Mouse (Mus musculus) megakaryocyte, embryonic 14.5 days (primary cell): ENCODE measurements around the gene Etfb.

ENCODE experiments used
- FLI1 ChIP-seq: IDR thresholded peaks from 2 replicates; pipeline ENCODE4 v1.6.1; 2012; ENCODE audit warnings: low read length, inconsistent platforms, mixed read lengths
- GATA1 ChIP-seq: IDR thresholded peaks from 3 replicates; pipeline ENCODE4 v1.6.1; 2012; ENCODE audit warnings: mixed read lengths, low read length, inconsistent platforms, borderline replicate concordance

GRCm38 (mm10) chr7:43443917-43444293 lies at the start of gene Etfb, which contains the start of gene Gm45233:
- 0 out of 3 replicates have a peak, but pooled peaks have one; percentile 32 for TF ChIP-seq GATA1
- TF ChIP-seq FLI1: no peak
